Mouse (Mus musculus) adrenal gland, postnatal 36 days (tissue): ENCODE data around the gene Fam19a1. TPM values are rescaled to one million over a fixed set of nuclear protein-coding genes. Genes with fewer than 3 reads are reported as not detected.
A peak's percentile ranks its signal among the peaks of the same experiment; 100 is the strongest.

Experiments
- DNase-seq, 2 experiments: peaks; one replicate each; pipeline ENCODE4 v3.0.0; 2021; ENCODE audit warnings: mixed read lengths in 1 of 2
- total RNA-seq, 2 experiments: library from RNA; stranded (reverse); gene quantifications; 2 replicates each; pipeline ENCODE4 v1.2.3; 2021

The Fam19a1 gene
- total RNA-seq, 2 experiments from 2014 or later: 1.8 to 2.0 TPM

GRCm38 (mm10) chr6:96258651-96259050, 145.7 kb downstream of the Fam19a1 start:
- DNase-seq: no peak

GRCm38 (mm10) chr6:96266456-96266855, 153.5 kb downstream of the Fam19a1 start:
- no peak for DNase-seq

DNA sequence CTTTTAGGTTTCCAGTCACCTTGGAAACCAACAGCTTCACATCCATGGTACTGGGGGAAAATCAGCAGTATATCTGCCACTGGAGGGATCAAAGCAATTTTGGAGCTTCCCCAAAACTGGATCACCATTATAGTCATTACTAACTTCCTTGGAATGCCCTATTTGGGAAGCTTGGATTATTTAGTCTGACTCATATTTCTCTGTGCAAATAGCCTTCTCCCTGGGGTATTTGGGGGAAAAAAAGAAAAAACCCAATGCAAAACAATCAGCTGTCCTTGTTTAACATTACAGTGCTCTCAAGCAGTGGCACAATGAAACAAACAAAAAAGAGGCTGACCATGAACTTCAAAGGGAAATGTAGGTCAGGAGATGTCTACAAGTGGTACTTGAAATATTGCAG, 155.8 kb downstream of the Fam19a1 start:
- no peak for DNase-seq

DNA sequence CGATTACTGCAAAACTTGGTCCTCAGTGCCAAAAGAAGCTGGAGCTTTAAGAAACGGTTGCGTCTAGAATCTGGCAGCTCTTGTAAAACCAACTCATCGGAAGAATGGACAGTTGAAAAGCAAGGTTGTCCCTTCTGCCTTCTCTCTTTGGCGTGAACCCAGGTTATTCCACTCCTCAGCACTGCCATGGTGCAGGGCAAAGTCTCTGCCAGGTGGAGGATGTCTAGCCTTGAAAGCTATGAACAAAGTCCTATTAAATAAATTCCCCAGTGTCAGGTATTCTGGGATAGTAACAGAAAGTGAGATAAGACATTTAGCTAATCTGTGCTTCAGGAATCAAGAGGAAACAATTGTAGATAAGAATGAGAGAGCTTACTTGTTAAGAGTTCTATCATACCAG, 157.5 kb downstream of the Fam19a1 start:
- no peak for DNase-seq

DNA sequence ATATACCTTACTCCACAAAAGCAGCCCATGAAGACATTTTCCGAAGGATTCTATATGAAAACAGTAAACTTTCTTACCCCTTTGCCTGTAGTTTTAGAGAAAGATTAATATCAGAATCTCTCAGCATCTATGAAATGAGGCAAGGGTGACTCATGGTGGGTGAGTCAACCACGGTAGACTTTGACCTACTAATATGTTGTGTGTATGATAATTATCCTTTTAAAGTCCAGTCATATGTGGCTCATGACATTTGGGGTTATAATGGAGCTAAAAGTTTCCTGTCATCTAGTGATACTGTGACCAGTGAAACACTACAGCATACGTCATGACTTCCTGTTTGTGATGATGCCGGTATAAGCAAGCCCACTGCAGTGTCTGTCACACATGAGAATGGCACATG, 170.8 kb downstream of the Fam19a1 start:
- DNase-seq: peak; percentile 51 to 56

- no peak for DNase-seq
These were observed 171.6 kb downstream of the Fam19a1 start for GRCm38 (mm10) chr6:96284590-96284989.

- DNase-seq: peak; percentile 31 to 72
These were observed 173.3 kb downstream of the Fam19a1 start for GRCm38 (mm10) chr6:96286276-96286675.

DNA sequence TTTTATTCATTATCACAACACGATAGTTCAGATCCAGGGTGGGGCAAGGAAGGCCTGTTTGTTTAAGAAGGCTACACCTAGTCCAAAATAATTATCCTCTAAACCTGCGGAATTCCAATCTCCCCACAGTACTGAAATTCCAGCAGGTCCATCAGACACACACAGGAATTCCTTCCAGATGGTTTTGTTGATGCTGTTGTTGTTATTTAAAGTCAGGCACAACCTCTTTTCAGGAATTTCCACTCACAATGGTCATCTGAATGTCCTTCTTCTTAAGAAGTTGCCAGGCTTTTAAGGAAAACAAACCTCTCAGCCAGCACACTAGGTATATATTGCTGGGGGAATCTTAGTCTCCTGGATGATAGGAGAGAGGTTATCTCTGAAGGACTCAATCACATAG, 174.4 kb downstream of the Fam19a1 start:
- DNase-seq: no peak

GRCm38 (mm10) chr6:96289672-96290071, 176.7 kb downstream of the Fam19a1 start:
- DNase-seq: no peak

- no peak for DNase-seq
These were observed 234.5 kb downstream of the Fam19a1 start for GRCm38 (mm10) chr6:96347491-96347890.

DNA sequence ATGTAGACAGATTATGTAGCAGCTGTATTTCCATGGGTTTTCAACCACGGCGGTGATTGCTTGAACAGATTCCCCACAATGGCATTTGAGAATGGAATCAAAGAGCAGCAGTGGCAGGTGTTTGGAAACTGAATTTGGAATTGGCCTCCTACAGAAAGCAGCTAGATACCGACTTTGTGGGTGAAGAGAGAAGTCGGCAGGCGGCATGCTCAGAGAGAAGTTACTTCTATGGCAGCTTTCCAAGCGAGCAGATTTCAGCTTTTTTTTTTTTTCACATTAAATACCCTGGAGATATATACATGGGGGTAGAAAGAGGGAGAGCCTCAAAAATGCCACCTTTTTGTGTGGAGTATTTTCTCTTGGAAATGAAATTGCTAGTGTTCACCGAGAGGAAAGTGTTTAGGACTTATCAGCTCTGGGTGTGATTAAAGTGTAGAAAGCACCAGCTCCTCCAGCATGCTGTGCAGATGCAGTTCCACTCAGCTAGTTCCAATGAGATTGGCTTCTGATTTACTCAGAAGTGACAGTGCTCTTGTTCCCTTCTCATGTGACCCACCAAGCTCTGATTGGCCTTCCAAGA, 236.6 kb downstream of the Fam19a1 start:
- DNase-seq: no peak

DNA sequence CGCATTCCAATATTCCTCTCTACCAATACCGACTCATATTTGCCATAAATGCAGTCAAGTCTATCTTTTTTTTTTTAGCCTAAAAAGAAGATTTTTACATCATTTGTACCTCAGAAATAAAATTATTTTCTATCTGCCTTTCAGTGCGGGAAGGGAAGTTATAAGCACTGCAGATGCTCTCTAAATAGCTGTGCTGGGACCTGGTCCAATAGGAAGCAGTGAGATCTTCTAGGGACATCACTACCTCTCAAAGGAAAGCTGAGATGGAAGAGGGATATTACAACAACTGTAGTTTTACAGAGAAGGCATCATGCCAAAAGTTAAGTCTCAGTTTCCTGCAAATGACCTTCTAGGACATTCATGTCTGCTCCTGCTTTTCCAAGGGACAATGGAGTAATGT, 256.6 kb downstream of the Fam19a1 start:
- DNase-seq: no peak

- DNase-seq: no peak
These were observed 259.9 kb downstream of the Fam19a1 start for GRCm38 (mm10) chr6:96372848-96373247.

DNA sequence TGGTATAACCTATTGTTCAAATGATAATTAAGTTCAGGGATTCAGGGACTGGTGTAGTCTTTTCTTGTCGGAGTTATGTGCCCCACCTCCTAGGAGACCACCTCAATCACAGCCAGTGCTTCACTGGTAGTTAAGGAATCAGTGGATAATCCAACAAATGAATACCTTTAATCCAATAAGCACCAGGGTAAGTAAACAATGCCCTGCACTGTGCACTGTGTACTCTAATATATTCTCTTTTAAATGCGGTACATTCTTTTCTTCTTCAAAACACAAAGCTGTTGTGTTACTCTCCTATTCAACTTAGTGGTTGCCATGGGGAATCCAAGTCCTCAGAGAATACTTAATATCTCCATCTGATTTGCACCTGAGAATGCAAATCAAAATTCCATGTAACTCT, 260.3 kb downstream of the Fam19a1 start:
- DNase-seq: no peak

DNA sequence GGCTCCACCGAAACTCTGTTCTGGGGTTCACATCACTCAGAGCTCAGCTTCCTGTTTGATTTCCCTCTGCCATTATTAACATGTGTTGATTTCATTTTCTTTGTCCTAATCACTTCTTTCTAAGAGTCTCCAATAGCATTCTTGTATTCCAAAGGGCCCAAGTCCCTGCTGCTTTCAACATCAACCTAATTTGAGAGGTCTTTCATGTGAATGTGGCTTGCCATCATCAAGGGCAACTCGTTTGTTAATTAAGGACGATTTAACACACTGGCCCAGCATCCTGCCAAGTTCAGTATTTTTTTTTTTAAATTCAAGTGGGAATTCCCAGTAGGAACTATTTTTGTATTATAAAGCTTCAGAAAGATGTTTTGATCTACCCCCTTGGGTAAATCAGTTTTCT, 263.8 kb downstream of the Fam19a1 start:
- DNase-seq: no peak

GRCm38 (mm10) chr6:96379229-96379628, 266.3 kb downstream of the Fam19a1 start:
- DNase-seq: no peak

DNA sequence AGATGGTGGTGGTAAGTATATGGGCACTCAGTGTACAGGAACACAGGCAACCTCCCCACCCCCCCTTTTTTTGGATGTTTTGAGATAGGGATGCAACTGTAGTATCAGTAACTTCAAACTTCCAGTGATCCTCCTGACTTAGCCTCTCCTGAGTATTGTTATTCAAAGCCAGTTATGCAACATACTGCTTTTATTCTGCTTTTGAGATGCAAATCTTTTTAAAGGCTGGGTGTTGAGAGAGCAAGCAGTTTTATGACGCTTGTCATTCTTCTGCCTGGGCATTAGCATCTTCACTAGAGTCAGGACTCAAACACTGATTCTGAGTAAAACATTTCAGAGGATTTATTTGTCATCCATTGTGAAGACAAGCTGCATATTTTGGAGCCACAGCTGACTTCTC, 271.5 kb downstream of the Fam19a1 start:
- DNase-seq: no peak

- no peak for DNase-seq
These were observed 305.9 kb downstream of the Fam19a1 start for GRCm38 (mm10) chr6:96418866-96419265.

DNA sequence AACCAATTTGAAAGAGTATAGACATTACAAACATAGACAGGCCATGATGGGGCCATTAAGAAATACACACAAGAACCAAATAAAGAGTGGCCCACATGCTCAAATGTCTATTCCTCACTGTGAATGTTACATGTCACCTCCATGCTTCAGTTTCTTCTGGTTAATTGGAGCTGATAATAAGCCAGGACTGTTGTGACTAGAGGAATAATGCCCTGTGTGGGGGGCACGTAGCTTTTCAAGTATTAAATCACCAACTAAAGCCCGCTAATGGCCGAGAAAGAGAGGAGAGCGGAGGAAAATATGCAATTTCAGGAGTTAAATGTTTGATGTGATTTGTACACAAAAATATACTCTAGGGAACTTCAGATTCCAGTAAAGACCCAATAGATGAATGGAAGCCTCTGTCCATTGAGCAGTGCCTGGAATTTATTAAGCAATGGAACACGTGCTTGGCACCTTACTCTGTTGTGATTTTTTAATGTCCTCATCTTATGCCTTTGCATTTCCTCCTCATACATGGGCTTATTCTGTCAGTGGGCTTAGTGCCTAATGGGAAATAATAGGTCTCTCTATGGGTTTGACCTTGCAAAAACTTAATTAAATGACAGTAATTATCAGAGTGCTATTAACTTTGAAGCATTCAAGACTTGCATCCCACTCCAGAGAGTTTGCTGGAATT, 306.9 kb downstream of the Fam19a1 start:
- DNase-seq: no peak

GRCm38 (mm10) chr6:96420515-96420914, 307.6 kb downstream of the Fam19a1 start:
- peak in 1 of 2 experiments; percentile 1 for DNase-seq

GRCm38 (mm10) chr6:96429390-96429789, 316.4 kb downstream of the Fam19a1 start:
- DNase-seq: no peak

- no peak for DNase-seq
These were observed 319.4 kb downstream of the Fam19a1 start for GRCm38 (mm10) chr6:96432397-96432796.

DNA sequence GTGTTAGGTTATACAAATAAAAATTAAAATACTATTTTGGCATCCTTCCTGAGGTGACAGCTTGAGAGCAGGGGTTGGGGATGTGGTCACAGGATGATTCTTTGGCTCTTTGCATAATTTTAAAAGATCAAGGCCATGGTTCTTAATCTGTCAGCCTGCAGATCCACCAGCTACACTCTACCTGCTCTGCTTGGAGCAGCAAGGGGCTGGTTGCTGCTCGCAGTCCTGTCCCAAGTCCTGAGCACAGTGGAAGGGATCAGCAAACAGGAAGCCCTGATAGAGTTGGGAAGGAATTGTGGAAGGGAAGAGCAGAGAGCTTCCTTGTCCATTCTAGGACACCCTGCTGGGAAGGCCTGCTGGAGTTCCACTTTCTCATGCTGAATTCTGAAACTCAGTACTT, 320.9 kb downstream of the Fam19a1 start:
- peak in 1 of 2 experiments; percentile 9 for DNase-seq

DNA sequence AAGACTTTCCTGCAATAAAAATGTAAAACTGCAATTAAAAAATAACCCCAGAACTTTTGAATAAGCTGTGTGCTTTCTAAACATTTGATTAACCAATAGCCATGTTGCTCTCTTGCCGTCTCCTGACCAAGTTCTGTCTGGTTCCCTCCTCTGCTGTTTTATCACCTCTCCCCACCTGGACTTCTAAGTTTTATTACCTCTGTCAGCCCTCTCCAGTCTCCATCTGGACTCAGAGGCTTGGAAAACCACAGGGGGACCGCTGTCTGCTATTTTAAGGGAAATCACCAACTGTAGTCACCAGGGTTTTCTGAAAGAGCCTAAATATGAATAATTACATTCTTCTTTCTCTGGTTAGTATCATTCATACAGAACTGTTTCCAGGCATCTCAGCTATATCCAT, 322.6 kb downstream of the Fam19a1 start:
- no peak for DNase-seq
